Mouse (Mus musculus) embryonic facial prominence, embryonic 10.5 days (tissue): ENCODE results near the gene Mapk10. TPM values are rescaled to one million over a fixed set of nuclear protein-coding genes. Genes with fewer than 3 reads are reported as not detected.

Source experiments
- DNase-seq: peaks from one replicate; pipeline ENCODE4 v3.0.0-alpha.2; 2017; ENCODE audit warnings: low spot score
- H3K27ac ChIP-seq: fragments of 300-500 bp; sonication (generic); replicated peaks from 2 replicates; pipeline ENCODE4 v1.5.1; 2016; ENCODE audit warnings: mild to moderate bottlenecking
- H3K27me3 ChIP-seq: fragments of 300-500 bp; sonication (generic); replicated peaks from 2 replicates; pipeline ENCODE4 v1.6.1; 2016; ENCODE audit warnings: low read depth, mild to moderate bottlenecking; ENCODE audit not compliant: poor library complexity, severe bottlenecking
- H3K36me3 ChIP-seq: fragments of 300-500 bp; sonication (generic); replicated peaks from 2 replicates; pipeline ENCODE4 v1.6.1; 2016; ENCODE audit warnings: mild to moderate bottlenecking, moderate library complexity
- H3K4me1 ChIP-seq: fragments of 300-500 bp; sonication (generic); 2 replicates; pipeline ENCODE4 v1.6.1; 2016
- H3K4me3 ChIP-seq: fragments of 300-500 bp; sonication (generic); 2 replicates; pipeline ENCODE4 v1.5.1; 2016; ENCODE audit warnings: mild to moderate bottlenecking, moderate library complexity
- H3K9me3 ChIP-seq: fragments of 300-500 bp; sonication (generic); 2 replicates; pipeline ENCODE4 v1.6.1; 2016; ENCODE audit warnings: mild to moderate bottlenecking
- WGBS: fragments of 180-500 bp; shearing (Covaris S2); methylation state at CpG from one replicate; pipeline ENCODE4 v1.1.7; 2016; 5-methylcytosine and 5-hydroxymethylcytosine counted together
- polyA plus RNA-seq: library from polyadenylated mRNA; unstranded; fragments of >200 nt; fragmentation: Nextera tagmentation; extraction: Ambion mirVana; gene quantifications from 2 replicates; pipeline ENCODE4 v1.2.1, GENCODE M21; 2016

Mapk10 gene
- polyA plus RNA-seq, 1 experiment from 2014 or later: 6.6 TPM

- no peak for DNase-seq
- WGBS: 72% methylated on average over 8 of the region's 8 CpGs
These were observed 50.6 kb downstream of the Mapk10 start for GRCm38 (mm10) chr5:103160314-103161195.

DNA sequence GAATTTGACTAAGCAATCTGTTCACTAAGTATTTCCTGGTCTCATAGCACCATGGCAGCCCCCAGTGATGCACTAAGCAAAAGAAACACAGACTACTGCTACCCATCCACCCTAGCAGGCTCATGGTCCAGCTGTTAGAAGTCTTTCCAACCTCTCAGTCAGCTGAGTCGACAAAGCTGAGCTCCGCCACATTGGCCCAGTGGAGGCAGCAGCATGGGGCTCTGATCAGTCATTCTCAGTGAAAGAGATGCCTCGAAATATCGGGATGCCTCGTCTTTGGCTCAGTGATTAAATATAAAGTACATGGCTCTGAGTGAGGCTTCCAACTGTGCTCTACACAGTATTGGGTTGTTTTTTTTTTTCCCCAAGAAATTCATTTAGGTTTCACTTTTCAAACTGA lies 70.2 kb downstream of the Mapk10 start:
- H3K4me3 ChIP-seq: no peak overlapping the region
- no peaks in the 10 kb centered on the region for H3K4me1 ChIP-seq
- no peaks in the 10 kb centered on the region for H3K27me3 ChIP-seq
- no peaks in the 10 kb centered on the region for H3K36me3 ChIP-seq
- no peaks in the 10 kb centered on the region for H3K9me3 ChIP-seq
- DNase-seq: no peak
- WGBS: 73% methylated on average over 5 of the region's 5 CpGs
- H3K27ac ChIP-seq: no peak overlapping the region

More at GRCm38 (mm10) chr5:103160314-103161195, 50.6 kb downstream of the Mapk10 start:
- Histone ChIP-seq H3K27me3 (no peaks in the 10 kb centered on the region), H3K27ac (no peak overlapping the region), H3K36me3 (no peaks in the 10 kb centered on the region), H3K4me1 (0 out of 2 replicates have a peak, but pooled peaks cover 4% of the 10 kb centered on the region), H3K4me3 (no peak overlapping the region), H3K9me3 (no peaks in the 10 kb centered on the region)

GRCm38 (mm10) chr5:103134839-103135238 lies 76.3 kb downstream of the Mapk10 start:
- no peak for DNase-seq
- H3K27me3 ChIP-seq: no peaks in the 10 kb centered on the region
- H3K9me3 ChIP-seq: no peaks in the 10 kb centered on the region
- H3K27ac ChIP-seq: no peak overlapping the region
- no peaks in the 10 kb centered on the region for H3K4me1 ChIP-seq
- no peak overlapping the region for H3K4me3 ChIP-seq
- no peaks in the 10 kb centered on the region for H3K36me3 ChIP-seq
- WGBS: 91% methylated on average over 9 of the region's 9 CpGs

DNA sequence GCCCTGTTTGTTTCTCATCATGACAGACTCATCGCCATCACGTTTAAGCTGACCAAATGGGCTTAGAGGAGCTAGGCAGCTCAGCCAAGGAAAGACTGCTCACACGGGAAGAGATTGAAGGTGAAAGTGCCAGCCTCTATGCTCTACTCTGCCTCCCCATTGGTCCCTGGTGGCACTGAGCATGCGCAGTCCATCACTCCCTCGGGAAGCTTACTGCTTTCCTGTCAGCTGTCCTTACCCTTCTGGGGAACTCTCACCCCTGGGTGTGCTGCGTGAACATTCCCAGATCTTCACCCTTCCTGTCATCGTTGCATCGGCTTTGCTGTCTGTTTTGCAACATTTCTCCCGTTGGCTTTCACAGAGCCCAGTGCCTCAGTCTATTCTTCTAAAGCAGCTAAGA lies 77.5 kb downstream of the Mapk10 start:
- 81% methylated on average over 9 of the region's 9 CpGs for WGBS
- no peak for DNase-seq
- H3K4me3 ChIP-seq: no peak overlapping the region

GRCm38 (mm10) chr5:103132814-103133213 lies 78.3 kb downstream of the Mapk10 start:
- 73% methylated on average over 6 of the region's 6 CpGs for WGBS
- DNase-seq: no peak
- H3K4me3 ChIP-seq: no peak overlapping the region

More for the DNA sequence above, 77.5 kb downstream of the Mapk10 start:
- no peaks in the 10 kb centered on the region for H3K9me3 ChIP-seq
- no peaks in the 10 kb centered on the region for H3K36me3 ChIP-seq
- no peaks in the 10 kb centered on the region for H3K27me3 ChIP-seq
- H3K4me1 ChIP-seq: no peaks in the 10 kb centered on the region
- H3K27ac ChIP-seq: no peak overlapping the region

GRCm38 (mm10) chr5:103119618-103120017 lies 91.5 kb downstream of the Mapk10 start:
- no peak overlapping the region for H3K27ac ChIP-seq
- no peak for DNase-seq
- 84% methylated on average over 3 of the region's 3 CpGs for WGBS

More at GRCm38 (mm10) chr5:103132814-103133213, 78.3 kb downstream of the Mapk10 start:
- no peaks in the 10 kb centered on the region for H3K27me3 ChIP-seq
- H3K4me1 ChIP-seq: no peaks in the 10 kb centered on the region
- no peaks in the 10 kb centered on the region for H3K9me3 ChIP-seq
- H3K36me3 ChIP-seq: no peaks in the 10 kb centered on the region
- no peak overlapping the region for H3K27ac ChIP-seq

DNA sequence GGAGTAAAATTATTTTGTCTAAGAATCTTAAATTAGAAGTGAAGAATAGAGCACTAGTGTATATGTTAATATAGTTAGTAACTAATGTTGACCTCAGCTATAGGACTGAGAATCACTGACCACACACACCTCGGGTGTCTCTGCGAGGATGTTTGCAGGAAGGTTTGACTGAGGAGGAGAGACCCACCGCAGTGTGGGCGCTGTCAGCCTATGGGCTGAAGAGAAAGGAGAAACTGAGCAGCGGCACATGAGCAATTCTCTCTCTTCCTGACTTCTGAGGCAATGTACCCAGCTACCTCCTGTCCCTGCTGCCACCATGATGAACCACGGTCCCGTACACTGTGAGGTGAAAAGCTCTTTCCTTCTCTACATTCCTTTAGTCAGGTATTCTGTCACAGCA lies 95.6 kb downstream of the Mapk10 start:
- Histone ChIP-seq H3K27ac (no peak overlapping the region), H3K36me3 (no peaks in the 10 kb centered on the region), H3K4me1 (no peaks in the 10 kb centered on the region), H3K4me3 (no peak overlapping the region), H3K27me3 (no peaks in the 10 kb centered on the region), H3K9me3 (no peaks in the 10 kb centered on the region)
- DNase-seq: no peak
- 91% methylated on average over 7 of the region's 7 CpGs for WGBS

More at GRCm38 (mm10) chr5:103119618-103120017, 91.5 kb downstream of the Mapk10 start:
- no peaks in the 10 kb centered on the region for H3K4me1 ChIP-seq
- H3K27me3 ChIP-seq: no peaks in the 10 kb centered on the region
- no peak overlapping the region for H3K4me3 ChIP-seq
- no peaks in the 10 kb centered on the region for H3K36me3 ChIP-seq
- no peaks in the 10 kb centered on the region for H3K9me3 ChIP-seq

DNA sequence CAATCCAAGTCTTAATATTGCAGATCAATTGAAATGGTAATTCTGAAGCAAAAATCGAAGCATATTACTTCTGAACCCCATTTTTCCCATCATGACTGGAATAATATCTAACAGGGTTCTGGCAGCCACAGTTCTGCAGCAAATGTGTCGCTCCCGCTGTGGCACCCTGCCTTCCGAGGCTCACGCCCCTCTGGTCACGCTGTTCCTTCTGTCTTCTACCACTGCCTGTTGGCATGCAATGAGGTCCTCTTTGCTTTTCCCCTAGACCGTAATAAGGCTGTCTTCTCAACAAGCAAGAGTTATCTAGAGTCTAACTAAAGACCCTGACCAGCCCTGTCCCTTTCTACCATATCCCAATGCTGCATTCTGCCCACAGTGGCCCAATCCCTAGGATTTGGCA lies 98.7 kb downstream of the Mapk10 start:
- 89% methylated on average over 7 of the region's 7 CpGs for WGBS
- H3K27me3 ChIP-seq: no peaks in the 10 kb centered on the region
- DNase-seq: no peak

DNA sequence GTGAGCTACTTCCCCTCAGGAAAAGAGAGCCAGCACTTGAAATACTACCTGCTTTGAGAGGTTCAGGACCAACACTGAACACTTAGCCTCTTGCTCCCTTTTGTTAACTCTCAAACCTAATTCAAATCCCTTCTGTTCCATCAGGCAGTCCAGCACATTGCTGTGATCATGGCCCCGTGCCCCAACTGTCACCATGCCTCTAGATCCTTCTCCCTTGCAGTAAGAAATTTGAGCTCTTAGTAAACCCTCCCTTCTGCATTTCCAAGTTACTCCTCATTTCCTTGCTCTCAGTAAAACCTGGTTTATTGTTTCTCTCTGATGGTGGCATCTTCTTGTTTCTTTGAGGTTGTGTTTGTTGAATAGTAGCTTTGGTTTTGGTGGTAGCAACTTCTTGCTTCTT lies 101.7 kb downstream of the Mapk10 start:
- WGBS: 56% methylated on average over 1 of the region's 1 CpGs
- DNase-seq: no peak

More for the DNA sequence above, 98.7 kb downstream of the Mapk10 start:
- H3K36me3 ChIP-seq: no peaks in the 10 kb centered on the region
- no peak overlapping the region for H3K27ac ChIP-seq
- no peak overlapping the region for H3K4me3 ChIP-seq
- H3K9me3 ChIP-seq: no peaks in the 10 kb centered on the region
- H3K4me1 ChIP-seq: no peaks in the 10 kb centered on the region

GRCm38 (mm10) chr5:103105441-103106414 lies 105.4 kb downstream of the Mapk10 start:
- H3K4me3 ChIP-seq: no peak overlapping the region
- no peak for DNase-seq
- 87% methylated on average over 10 of the region's 10 CpGs for WGBS

More for the DNA sequence above, 101.7 kb downstream of the Mapk10 start:
- Histone ChIP-seq H3K4me1 (no peaks in the 10 kb centered on the region), H3K9me3 (no peaks in the 10 kb centered on the region), H3K27ac (no peak overlapping the region), H3K4me3 (no peak overlapping the region), H3K27me3 (no peaks in the 10 kb centered on the region), H3K36me3 (no peaks in the 10 kb centered on the region)

DNA sequence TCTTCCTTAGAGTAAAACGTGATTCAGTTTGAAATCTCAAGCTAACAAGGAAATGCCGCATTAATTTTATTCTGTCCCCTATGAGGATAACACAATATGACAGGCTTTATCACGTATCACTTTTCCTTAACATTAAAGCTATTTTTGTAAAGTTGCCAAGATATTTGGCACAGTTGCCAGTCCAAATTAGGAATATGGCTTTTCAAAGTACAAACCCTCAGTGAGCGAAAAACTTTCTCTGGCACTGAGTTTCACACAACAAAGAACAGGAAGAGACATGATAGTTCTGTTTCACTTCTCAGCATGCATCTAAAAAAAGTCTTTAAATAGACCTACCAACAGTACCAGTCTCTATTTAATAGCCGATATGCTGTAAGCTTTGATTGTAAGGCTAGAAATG lies 107.1 kb downstream of the Mapk10 start:
- Histone ChIP-seq H3K4me1 (no peaks in the 10 kb centered on the region), H3K36me3 (no peaks in the 10 kb centered on the region), H3K27ac (no peak overlapping the region), H3K4me3 (no peak overlapping the region), H3K9me3 (no peaks in the 10 kb centered on the region), H3K27me3 (no peaks in the 10 kb centered on the region)
- WGBS: 88% methylated on average over 5 of the region's 5 CpGs
- no peak for DNase-seq

More at GRCm38 (mm10) chr5:103105441-103106414, 105.4 kb downstream of the Mapk10 start:
- Histone ChIP-seq H3K36me3 (no peaks in the 10 kb centered on the region), H3K27me3 (no peaks in the 10 kb centered on the region), H3K4me1 (no peaks in the 10 kb centered on the region), H3K9me3 (no peaks in the 10 kb centered on the region), H3K27ac (no peak overlapping the region)

- Histone ChIP-seq H3K4me1 (no peaks in the 10 kb centered on the region), H3K4me3 (no peak overlapping the region), H3K9me3 (no peaks in the 10 kb centered on the region), H3K36me3 (no peaks in the 10 kb centered on the region), H3K27me3 (no peaks in the 10 kb centered on the region), H3K27ac (no peak overlapping the region)
- no peak for DNase-seq
- WGBS: 78% methylated on average over 5 of the region's 5 CpGs
These were observed 108.2 kb downstream of the Mapk10 start for GRCm38 (mm10) chr5:103102876-103103393.
